7 mouse cellular contexts compared by ENCODE assay signal in genomic region chr9:108490559-108491285, GRCm38 (mm10). TPM values are rescaled to one million over a fixed set of nuclear protein-coding genes. Genes with fewer than 3 reads are reported as not detected.
A peak's percentile ranks its signal among the peaks of the same experiment; 100 is the strongest.
DNase-seq lines count a peak whose midpoint lies in the region; ATAC-seq lines count a peak whose summit lies in the region.

TSS of gene Usp19 (plus strand) at chr9:108490602.

- peak within 1 kb of the TSS; percentile 91 for H3K4me3 ChIP-seq in embryonic facial prominence, embryonic 11.5 days (ENCODE audit: low read depth, low read length)
- H3K4me3 ChIP-seq in limb, embryonic 10.5 days, result peak within 1 kb of the TSS; percentile 98
- peak within 1 kb of the TSS; percentile 91 for H3K4me3 ChIP-seq in midbrain, embryonic 13.5 days (replicated peaks)

- peaks cover 4% of the 10 kb centered on the region for H3K4me1 ChIP-seq in embryonic facial prominence, embryonic 11.5 days (ENCODE audit: control insufficient read depth, insufficient read depth, low read length)
- peaks cover 26% of the 10 kb centered on the region for H3K4me1 ChIP-seq in limb, embryonic 10.5 days
- peaks cover 27% of the 10 kb centered on the region for H3K4me1 ChIP-seq in midbrain, embryonic 13.5 days (replicated peaks)

- peak within 1 kb of the TSS; percentile 87 for H3K4me2 ChIP-seq in embryonic facial prominence, embryonic 11.5 days (ENCODE audit: low read depth, low read length)
- H3K4me2 ChIP-seq in midbrain, embryonic 13.5 days (replicated peaks), result peak within 1 kb of the TSS; percentile 98

- peak; percentile 88 for ATAC-seq in embryonic facial prominence, embryonic 11.5 days (replicated peaks; ENCODE audit: insufficient number of reproducible peaks, low FRiP score, low TSS enrichment, low read depth)
- ATAC-seq in granulocyte monocyte progenitor cell, adult 5-6 weeks (replicated peaks; ENCODE audit: poor library complexity, severe bottlenecking), result peak; percentile 81
- peak; percentile 95 for ATAC-seq in midbrain, embryonic 13.5 days

- H3K27ac ChIP-seq in embryonic facial prominence, embryonic 11.5 days (replicated peaks; ENCODE audit: low read depth, low read length), result peak within 1 kb of the TSS; percentile 95
- peak within 1 kb of the TSS; percentile 93 for H3K27ac ChIP-seq in limb, embryonic 10.5 days
- H3K27ac ChIP-seq in midbrain, embryonic 13.5 days, result peak within 1 kb of the TSS; percentile 95

- H3K9me3 ChIP-seq in embryonic facial prominence, embryonic 11.5 days (replicated peaks; ENCODE audit: control insufficient read depth, low read length), result no peaks in the 10 kb centered on the region
- no peaks in the 10 kb centered on the region for H3K9me3 ChIP-seq in limb, embryonic 10.5 days (replicated peaks)
- no peaks in the 10 kb centered on the region for H3K9me3 ChIP-seq in midbrain, embryonic 13.5 days

- peak within 1 kb of the TSS; percentile 76 for H3K9ac ChIP-seq in embryonic facial prominence, embryonic 11.5 days (replicated peaks; ENCODE audit: low read length)
- H3K9ac ChIP-seq in midbrain, embryonic 13.5 days (replicated peaks), result peak within 1 kb of the TSS; percentile 94

- under 1% methylated on average over 68 of the region's 69 CpGs for WGBS in embryonic facial prominence, embryonic 11.5 days
- under 1% methylated on average over 69 of the region's 69 CpGs for WGBS in limb, embryonic 10.5 days
- WGBS in midbrain, embryonic 13.5 days, result under 1% methylated on average over 69 of the region's 69 CpGs

- no peaks in the 10 kb centered on the region for H3K27me3 ChIP-seq in embryonic facial prominence, embryonic 11.5 days (ENCODE audit: control insufficient read depth, insufficient read depth, low read length)
- no peaks in the 10 kb centered on the region for H3K27me3 ChIP-seq in limb, embryonic 10.5 days (ENCODE audit: low read depth, poor library complexity, severe bottlenecking)
- no peaks in the 10 kb centered on the region for H3K27me3 ChIP-seq in midbrain, embryonic 13.5 days

- peaks cover 19% of the 10 kb centered on the region for H3K36me3 ChIP-seq in embryonic facial prominence, embryonic 11.5 days (replicated peaks; ENCODE audit: control insufficient read depth, insufficient read depth, low read depth, low read length)
- peaks cover 85% of the 10 kb centered on the region for H3K36me3 ChIP-seq in limb, embryonic 10.5 days
- peaks cover 59% of the 10 kb centered on the region for H3K36me3 ChIP-seq in midbrain, embryonic 13.5 days

- DNase-seq in adrenal gland, postnatal 14 days, result peak; percentile 98
- peak; percentile 98 for DNase-seq in embryonic facial prominence, embryonic 11.5 days (ENCODE audit: low spot score)
- peak; percentile 98 for DNase-seq in kidney, adult 11 months
- DNase-seq in limb, embryonic 10.5 days (ENCODE audit: low spot score), result peak; percentile 96
- peak; percentile 84 for DNase-seq in spleen, adult 12 weeks (ENCODE audit: low spot score)

RNA-seq across cellular contexts. Expression of gene Usp19, which starts in this region (rescaled TPM):
- 163 and 175 TPM in 2 replicates for total RNA-seq in adrenal gland, postnatal 14 days (2021)
- 52.5 and 59.2 TPM in 2 replicates for polyA plus RNA-seq in embryonic facial prominence, embryonic 11.5 days (2014; fragmentation: Nextera tagmentation; extraction: Ambion mirVana)
- total RNA-seq in granulocyte monocyte progenitor cell, adult 5-6 weeks (2014; fragmentation: Nextera tagmentation), result 80.9 and 90.2 TPM in 2 replicates
- total RNA-seq in granulocyte monocyte progenitor cell, adult 5-6 weeks (2017), result 32.3 and 34.9 TPM in 2 replicates
- polyA plus RNA-seq in limb, embryonic 10.5 days (2016; fragmentation: Nextera tagmentation; extraction: Ambion mirVana), result 87.2 and 107 TPM in 2 replicates
- polyA plus RNA-seq in midbrain, embryonic 13.5 days (2015; fragmentation: Nextera tagmentation; extraction: Ambion mirVana), result 75.9 and 91.9 TPM in 2 replicates

Comparison
In these comparisons a context has a peak if more than half of its experiments do, and no peak if none do; other contexts are left out.
1. Peak in every context shown above with its lines: DNase-seq, ATAC-seq, H3K4me3 ChIP-seq and H3K27ac ChIP-seq.